Mouse (Mus musculus): ENCODE results near the gene Gm5039.
A peak's percentile ranks its signal among the peaks of the same experiment; 100 is the strongest.
"Not testable (repeated sequence)": the region's sequence is repeated elsewhere in the genome, so short reads cannot be mapped to it uniquely, and the experiment has no call there.

Gm5039 gene

GRCm38 (mm10) chr12:88323926-88324325 lies at the start of gene Gm5039:
Gene Gm5039 (minus strand): TSS chr12:88324026.
- not testable (repeated sequence) for DNase-seq (ENCODE audit: low read depth, low spot score)

GRCm38 (mm10) chr12:88372018-88372417 lies 48.2 kb upstream of the Gm5039 start:
- no peak for DNase-seq (ENCODE audit: low read depth, low spot score)

DNA sequence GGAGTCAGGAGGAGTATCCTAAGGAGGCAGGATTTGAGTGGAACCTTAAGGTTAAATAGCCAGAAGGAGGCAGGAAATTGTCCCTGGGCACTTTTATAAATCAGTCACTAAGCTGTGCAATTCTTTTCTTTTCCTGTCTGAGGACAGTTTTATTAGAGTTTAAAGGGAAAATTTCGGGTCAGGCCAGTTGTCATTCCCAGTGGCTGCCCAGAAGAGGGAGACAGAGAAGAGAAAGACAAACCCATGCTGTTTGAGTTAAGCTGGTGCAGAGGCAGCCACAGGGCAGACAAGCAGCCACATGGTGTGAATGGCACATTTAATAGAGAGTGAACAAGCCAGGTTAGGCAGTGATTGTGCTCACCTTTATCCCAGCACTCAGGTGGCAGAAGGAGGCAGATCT lies 46.5 kb upstream of the Gm5039 start:
- DNase-seq (ENCODE audit: low read depth, low spot score), result not testable (repeated sequence)

DNA sequence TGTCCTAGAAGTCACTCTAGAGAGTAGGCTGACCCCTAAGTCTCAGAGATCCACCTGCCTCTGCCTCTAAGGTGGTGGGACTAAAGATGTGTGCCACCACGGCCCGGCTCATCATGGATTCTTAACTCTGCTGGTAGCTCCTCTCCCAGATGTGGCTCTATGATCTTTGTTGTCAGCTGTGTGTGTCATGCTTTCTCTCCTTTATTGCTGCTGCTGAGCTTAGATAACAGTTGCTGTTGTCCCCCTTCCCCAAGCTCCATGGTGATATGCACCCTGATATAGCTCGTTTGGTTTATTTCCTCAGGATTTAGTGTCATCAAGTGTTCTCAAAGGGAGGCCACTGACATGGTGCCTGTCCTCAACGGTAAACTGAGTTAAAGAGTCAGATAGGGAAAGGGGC lies 45.9 kb upstream of the Gm5039 start:
- DNase-seq (ENCODE audit: low read depth, low spot score), result not testable (repeated sequence)

DNA sequence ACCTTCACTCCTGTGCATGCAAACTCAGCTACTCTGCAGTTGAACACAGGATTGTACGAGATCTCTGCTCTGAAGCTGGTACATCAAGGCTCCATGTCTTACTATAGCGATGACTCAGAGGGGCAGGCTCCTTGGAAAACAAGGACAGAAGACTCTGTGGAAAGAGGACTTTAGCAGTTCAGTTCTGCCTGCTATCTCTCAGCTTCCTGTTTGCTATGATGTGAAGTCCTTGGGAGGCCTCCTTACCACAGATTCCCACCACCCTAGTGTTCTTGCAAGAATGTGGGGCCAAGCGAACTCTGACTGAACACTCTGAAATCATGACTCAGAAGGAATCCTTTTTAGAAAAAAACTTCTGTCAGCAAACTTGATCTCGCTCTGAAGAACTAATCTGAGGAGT lies 44.8 kb upstream of the Gm5039 start:
- DNase-seq (ENCODE audit: low read depth, low spot score), result no peak

DNA sequence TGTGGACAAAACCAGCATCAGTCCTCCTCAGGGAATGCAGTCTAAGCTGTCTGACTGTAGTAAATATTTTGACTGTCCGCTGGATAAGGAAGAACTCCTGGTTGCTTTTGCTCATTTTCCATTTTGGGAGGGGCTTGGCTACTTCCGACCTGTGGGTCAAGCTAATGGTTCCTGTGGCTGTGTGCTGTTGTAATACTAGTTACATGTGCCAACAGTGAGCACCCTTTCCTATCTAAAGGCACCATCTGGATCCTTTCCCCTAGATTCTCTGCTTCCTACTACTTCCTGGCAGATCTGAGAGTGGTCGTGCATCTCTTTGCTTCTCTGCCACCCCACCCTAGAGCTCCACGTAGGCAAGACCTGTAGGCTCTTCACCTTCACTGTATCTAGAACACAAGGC lies 43.8 kb upstream of the Gm5039 start:
- no peak for DNase-seq (ENCODE audit: low read depth, low spot score)

- no peak for DNase-seq (ENCODE audit: low read depth, low spot score)
Measured at GRCm38 (mm10) chr12:88361120-88361445, 37.3 kb upstream of the Gm5039 start.

DNA sequence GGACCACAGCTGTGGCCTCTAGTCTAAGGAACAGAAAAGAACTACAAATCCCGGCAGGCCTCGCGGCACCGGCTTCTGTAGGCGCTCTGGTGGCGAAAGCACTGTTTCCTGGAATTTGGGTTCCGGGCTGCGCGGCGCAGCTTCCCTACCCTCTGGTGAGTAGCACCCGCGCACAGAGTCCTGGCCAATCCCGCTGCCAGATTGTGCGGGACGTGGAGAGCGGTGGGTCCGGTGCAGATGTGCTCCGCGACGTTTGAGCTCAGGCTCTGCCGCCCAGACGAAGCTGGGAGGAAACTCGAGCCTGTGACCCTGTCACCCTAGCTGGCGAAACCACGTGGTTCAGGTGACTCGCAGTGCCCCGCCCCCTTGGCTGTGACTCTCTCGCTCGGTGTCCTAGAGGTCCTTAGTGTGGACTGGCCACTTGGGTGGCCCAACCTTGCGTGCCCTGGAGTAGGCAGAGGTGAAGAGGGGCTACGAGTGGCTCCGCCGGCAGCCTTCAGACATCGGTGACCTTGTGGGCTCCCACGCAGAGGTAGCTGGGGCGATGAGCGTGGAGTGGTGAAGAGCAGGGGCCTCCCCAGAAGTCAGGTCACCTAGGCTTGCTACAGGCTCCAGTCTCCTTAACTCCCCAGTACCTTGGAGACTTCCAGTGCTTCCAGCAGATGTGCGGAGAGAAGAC lies 36.8 kb upstream of the Gm5039 start, which contains the start of gene Adck1:
Gene Adck1 (plus strand): TSS at position 114 of the 679 bp plus-strand sequence.
- peak; percentile 91 for DNase-seq (ENCODE audit: low read depth, low spot score)

DNA sequence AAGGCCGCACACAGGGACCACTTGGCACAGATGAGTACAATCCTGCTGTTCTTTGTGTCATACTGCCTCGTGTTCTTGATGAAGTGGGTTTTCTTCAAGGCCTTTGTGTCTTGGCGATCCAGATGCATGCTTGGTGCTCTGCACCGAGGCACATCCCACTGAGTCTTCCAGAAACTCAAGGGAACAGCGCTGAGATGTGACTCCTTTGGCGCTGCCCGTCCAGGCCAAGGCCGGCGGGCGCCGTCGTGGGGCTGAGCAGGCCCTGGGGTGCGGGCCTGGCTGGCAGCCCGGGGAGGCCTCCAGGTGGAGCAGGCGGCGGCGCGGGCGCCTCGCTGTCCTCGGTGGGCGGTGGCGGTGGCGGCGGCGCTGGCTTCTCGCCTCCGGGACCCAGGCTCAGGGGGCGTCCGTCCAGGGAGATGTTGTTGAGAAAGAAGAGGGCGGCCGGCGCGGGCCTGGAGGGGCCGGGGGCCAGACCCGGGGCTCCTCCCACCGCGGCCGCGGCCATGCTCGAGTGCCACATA lies 30.4 kb upstream of the Gm5039 start:
- no peak for DNase-seq (ENCODE audit: low read depth, low spot score)

- not testable (repeated sequence) for DNase-seq (ENCODE audit: low read depth, low spot score)
Measured at GRCm38 (mm10) chr12:88341286-88341685, 17.5 kb upstream of the Gm5039 start.

DNA sequence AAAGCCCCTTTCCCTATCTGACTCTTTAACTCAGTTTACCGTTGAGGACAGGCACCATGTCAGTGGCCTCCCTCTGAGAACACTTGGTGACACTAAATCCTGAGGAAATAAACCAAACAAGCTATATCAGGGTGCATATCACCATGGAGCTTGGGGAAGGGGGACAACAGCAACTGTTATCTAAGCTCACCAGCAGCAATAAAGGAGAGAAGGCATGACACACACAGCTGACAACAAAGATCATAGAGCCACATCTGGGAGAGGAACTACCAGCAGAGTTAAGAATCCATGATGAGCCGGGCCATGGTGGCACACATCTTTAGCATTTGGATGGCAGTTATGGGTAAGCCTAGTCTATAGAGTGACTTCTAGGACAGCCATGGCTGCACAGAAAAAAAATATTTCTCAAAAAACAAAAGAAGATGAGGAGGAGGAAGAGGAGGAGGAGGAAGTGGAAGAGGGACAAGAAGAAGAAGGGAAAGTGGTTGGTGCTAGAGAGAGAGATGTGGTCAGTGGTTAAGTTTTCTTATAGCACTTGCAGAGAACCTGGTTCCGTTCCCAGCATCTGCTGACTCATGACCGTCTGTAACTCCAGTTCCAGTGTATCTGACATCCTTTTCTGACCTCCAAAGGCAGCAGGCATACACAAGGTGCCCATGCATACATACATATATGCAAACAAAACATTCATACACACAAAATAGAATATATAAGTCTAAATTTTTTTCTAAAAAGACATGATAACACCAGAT lies 13.0 kb upstream of the Gm5039 start:
- DNase-seq (ENCODE audit: low read depth, low spot score), result not testable (repeated sequence)

DNA sequence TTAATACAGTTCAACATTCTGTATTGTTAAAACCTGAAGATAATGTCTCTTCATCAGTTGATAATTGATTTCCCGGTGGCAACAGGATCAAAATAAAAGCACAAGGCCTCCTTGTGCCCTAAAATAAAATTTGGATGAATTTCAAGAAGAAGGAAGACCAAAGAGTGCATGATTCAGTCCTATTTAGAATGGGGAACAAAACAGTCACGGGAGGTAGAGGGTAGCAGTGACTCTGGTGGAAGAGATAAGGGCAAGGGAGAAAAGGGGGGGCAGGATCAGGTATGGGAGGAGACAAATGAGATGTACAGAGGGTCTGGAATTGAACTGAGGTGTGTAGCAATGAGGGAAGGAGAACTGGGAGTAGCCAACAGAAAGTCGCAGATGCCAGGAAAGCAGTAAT lies 9.3 kb downstream of the Gm5039 start:
- no peak for DNase-seq (ENCODE audit: low read depth, low spot score)

GRCm38 (mm10) chr12:88297171-88297570 lies 26.7 kb downstream of the Gm5039 start:
- not testable (repeated sequence) for DNase-seq (ENCODE audit: low read depth, low spot score)

DNA sequence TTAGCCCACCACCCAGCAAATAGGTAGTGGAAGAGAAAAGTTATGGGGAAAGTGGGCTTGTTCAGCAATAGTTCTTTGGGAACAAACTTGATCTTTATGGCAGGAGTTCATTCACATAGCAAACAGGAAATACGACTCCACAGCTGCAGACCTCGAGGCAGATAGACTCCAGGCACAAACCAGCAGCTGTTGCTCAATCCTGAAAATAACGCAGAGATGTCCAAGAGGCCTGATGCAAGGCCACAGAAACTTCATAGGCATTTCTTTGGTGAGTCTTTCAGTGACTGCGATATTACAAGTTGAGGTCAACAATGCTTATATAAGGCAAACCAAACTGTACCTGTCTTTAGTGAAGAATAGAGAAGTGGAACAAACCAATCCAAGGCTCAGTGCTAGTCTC lies 30.7 kb downstream of the Gm5039 start:
- DNase-seq (ENCODE audit: low read depth, low spot score), result not testable (repeated sequence)

- DNase-seq (ENCODE audit: low read depth, low spot score), result not testable (repeated sequence)
Measured at GRCm38 (mm10) chr12:88285224-88285623, 38.6 kb downstream of the Gm5039 start.

DNA sequence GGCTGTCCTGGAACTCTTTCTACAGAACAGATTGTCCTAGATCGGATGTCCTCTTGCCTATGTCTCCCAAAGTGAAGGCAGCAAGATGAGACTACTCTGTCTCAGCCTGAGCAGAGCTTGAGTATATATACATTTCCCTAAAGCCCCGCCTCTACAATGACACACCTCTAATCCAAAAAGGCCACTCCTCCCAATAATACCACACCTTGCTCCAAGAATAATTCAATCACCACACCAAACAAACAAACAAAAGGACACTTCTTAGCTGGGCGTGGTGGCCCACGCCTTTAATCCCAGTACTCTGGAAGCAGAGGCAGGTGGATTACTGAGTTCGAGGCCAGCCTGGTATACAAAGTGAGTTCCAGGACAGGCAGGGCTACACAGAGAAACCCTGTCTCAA lies 49.4 kb downstream of the Gm5039 start, which contains the start of gene Gm5662:
Gene Gm5662 (minus strand): TSS at position 101 of the 400 bp plus-strand sequence.
- DNase-seq (ENCODE audit: low read depth, low spot score), result not testable (repeated sequence)
